Mouse (Mus musculus): Measurements from ENCODE around the gene Sirt2.

Sirt2 gene

GRCm38 (mm10) chr7:28836936-28837335, 70.4 kb downstream of the Sirt2 start:
- no peak for DNase-seq (ENCODE audit: low spot score)
